Mouse (Mus musculus) neural tube, embryonic 11.5 days (tissue): Measurements from ENCODE around the gene Rpp25l. TPM values are rescaled to one million over a fixed set of nuclear protein-coding genes. Genes with fewer than 3 reads are reported as not detected.
"Not testable (repeated sequence)": the region's sequence is repeated elsewhere in the genome, so short reads cannot be mapped to it uniquely, and the experiment has no call there.

Source experiments
- ATAC-seq: fragments of 200-750 bp; cut with Nextera tagmentation; 2 replicates; pipeline ENCODE4 v1.8.0; 2017; ENCODE audit warnings: moderate number of reproducible peaks, mild to moderate bottlenecking, moderate TSS enrichment, moderate library complexity; ENCODE audit not compliant: insufficient read depth, low FRiP score, low TSS enrichment
- DNase-seq: peaks from one replicate; pipeline ENCODE4 v3.0.0-alpha.2; 2015; ENCODE audit warnings: low spot score
- H3K27ac ChIP-seq: fragments of 300-500 bp; sonication (generic); 2 replicates; pipeline ENCODE4 v1.5.1; 2014; ENCODE audit warnings: low read depth, mild to moderate bottlenecking, low read length
- H3K27me3 ChIP-seq: fragments of 300-500 bp; sonication (generic); 2 replicates; pipeline ENCODE4 v1.6.1; 2014; ENCODE audit warnings: mild to moderate bottlenecking, low read length, mixed read lengths; ENCODE audit not compliant: control insufficient read depth, insufficient read depth
- H3K36me3 ChIP-seq: fragments of 300-500 bp; sonication (generic); 2 replicates; pipeline ENCODE4 v1.6.1; 2014; ENCODE audit warnings: mild to moderate bottlenecking, low read length, moderate library complexity, mixed read lengths; ENCODE audit not compliant: control insufficient read depth, insufficient read depth
- H3K4me1 ChIP-seq: fragments of 300-500 bp; sonication (generic); 2 replicates; pipeline ENCODE4 v1.6.1; 2014; ENCODE audit warnings: low read length, mixed read lengths; ENCODE audit not compliant: control insufficient read depth, insufficient read depth
- H3K4me2 ChIP-seq: fragments of 300-500 bp; sonication (generic); 2 replicates; pipeline ENCODE4 v1.6.1; 2014; ENCODE audit warnings: low read depth, mild to moderate bottlenecking, moderate library complexity
- H3K4me3 ChIP-seq: fragments of 300-500 bp; sonication (generic); 2 replicates; pipeline ENCODE4 v1.5.1; 2014; ENCODE audit warnings: low read depth, low read length
- H3K9ac ChIP-seq: fragments of 300-500 bp; sonication (generic); 2 replicates; pipeline ENCODE4 v1.6.1; 2014; ENCODE audit warnings: mild to moderate bottlenecking, low read length
- H3K9me3 ChIP-seq: fragments of 300-500 bp; sonication (generic); 2 replicates; pipeline ENCODE4 v1.6.1; 2016; ENCODE audit warnings: low read length; ENCODE audit not compliant: control insufficient read depth
- WGBS: fragments of 180-500 bp; shearing (Covaris S2); extraction: QIAGEN DNeasy Blood & Tissue Kit; methylation state at CpG from one replicate; pipeline ENCODE4 v1.1.7; 2014; 5-methylcytosine and 5-hydroxymethylcytosine counted together
- polyA plus RNA-seq: library from polyadenylated mRNA; unstranded; fragments of >200 nt; fragmentation: Nextera tagmentation; extraction: Ambion mirVana; gene quantifications from 2 replicates; pipeline ENCODE4 v1.2.1, GENCODE M21; 2014

Gene Rpp25l
- polyA plus RNA-seq, 1 experiment from 2014 or later = 81.2 TPM

GRCm38 (mm10) chr4:41696452-41696851 lies 16.9 kb downstream of the Rpp25l start:
- H3K9ac ChIP-seq, H3K4me3 ChIP-seq, H3K9me3 ChIP-seq, H3K27me3 ChIP-seq, H3K4me1 ChIP-seq, DNase-seq, H3K4me2 ChIP-seq, ATAC-seq, H3K36me3 ChIP-seq, H3K27ac ChIP-seq: not testable (repeated sequence)
- WGBS = 8% methylated on average over 13 of the region's 15 CpGs

GRCm38 (mm10) chr4:41695800-41696199 lies 17.5 kb downstream of the Rpp25l start:
- not testable (repeated sequence) for H3K27ac ChIP-seq, DNase-seq, H3K4me1 ChIP-seq, H3K27me3 ChIP-seq, H3K9me3 ChIP-seq, H3K4me3 ChIP-seq, H3K9ac ChIP-seq, H3K36me3 ChIP-seq, ATAC-seq
- 3% methylated on average over 10 of the region's 38 CpGs for WGBS
- peak overlapping the region; percentile 29 for H3K4me2 ChIP-seq

- H3K9ac ChIP-seq, DNase-seq, ATAC-seq, H3K9me3 ChIP-seq, H3K27ac ChIP-seq, H3K27me3 ChIP-seq, H3K4me1 ChIP-seq, H3K36me3 ChIP-seq: not testable (repeated sequence)
- Histone ChIP-seq H3K4me2 (peak overlapping the region; percentile 41), H3K4me3 (0 out of 2 replicates have a peak overlapping the region, but pooled peaks have one; percentile 16)
- 6% methylated on average over 4 of the region's 4 CpGs for WGBS
Measured at GRCm38 (mm10) chr4:41693511-41693910, 19.8 kb downstream of the Rpp25l start.

- ATAC-seq, H3K4me2 ChIP-seq: not testable (repeated sequence)
Measured at GRCm38 (mm10) chr4:41690014-41690413, 23.3 kb downstream of the Rpp25l start.

GRCm38 (mm10) chr4:41688562-41688961 lies 24.8 kb downstream of the Rpp25l start:
- not testable (repeated sequence) for H3K27ac ChIP-seq, H3K27me3 ChIP-seq, DNase-seq, H3K4me2 ChIP-seq, H3K9ac ChIP-seq, H3K9me3 ChIP-seq, H3K4me1 ChIP-seq, H3K4me3 ChIP-seq, H3K36me3 ChIP-seq, ATAC-seq
- 89% methylated on average over 1 of the region's 1 CpGs for WGBS

More at GRCm38 (mm10) chr4:41690014-41690413, 23.3 kb downstream of the Rpp25l start:
- DNase-seq, H3K4me1 ChIP-seq, H3K9me3 ChIP-seq, H3K36me3 ChIP-seq, H3K27ac ChIP-seq, H3K4me3 ChIP-seq, H3K27me3 ChIP-seq, H3K9ac ChIP-seq: not testable (repeated sequence)
- no CpG with 5 or more reads among the region's 4 CpGs for WGBS

GRCm38 (mm10) chr4:41685882-41686492 lies 27.3 kb downstream of the Rpp25l start:
- not testable (repeated sequence) for H3K4me2 ChIP-seq, H3K4me3 ChIP-seq, H3K27me3 ChIP-seq, H3K9ac ChIP-seq, H3K9me3 ChIP-seq, H3K36me3 ChIP-seq
- 18% methylated on average over 9 of the region's 10 CpGs for WGBS
- DNase-seq (peak; percentile 65), ATAC-seq (peak; percentile 36; the same call in 1 of the 2 replicates)
- Histone ChIP-seq H3K4me1 (peaks cover 13% of the 10 kb centered on the region), H3K27ac (peak overlapping the region; percentile 64; the same call in 1 of the 2 replicates)

GRCm38 (mm10) chr4:41684931-41685453 lies 28.3 kb downstream of the Rpp25l start:
- not testable (repeated sequence) for H3K9me3 ChIP-seq, H3K4me3 ChIP-seq, H3K36me3 ChIP-seq, H3K4me2 ChIP-seq, H3K9ac ChIP-seq, H3K27me3 ChIP-seq
- Histone ChIP-seq H3K4me1 (peaks cover 19% of the 10 kb centered on the region), H3K27ac (0 out of 2 replicates have a peak overlapping the region, but pooled peaks have one; percentile 49)
- ATAC-seq (peak; percentile 31; the same call in 1 of the 2 replicates), DNase-seq (peak; percentile 58)
- 0% methylated on average over 9 of the region's 14 CpGs for WGBS

- not testable (repeated sequence) for H3K4me3 ChIP-seq
- H3K4me1 ChIP-seq = peaks cover 26% of the 10 kb centered on the region
- DNase-seq = peak; percentile 79
Measured at GRCm38 (mm10) chr4:41684131-41684930, 29.0 kb downstream of the Rpp25l start.

More at GRCm38 (mm10) chr4:41684131-41684930, 29.0 kb downstream of the Rpp25l start:
- Histone ChIP-seq H3K4me2 (peak overlapping the region; percentile 16; the same call in 1 of the 2 replicates), H3K27ac (peak overlapping the region; percentile 75)
- H3K9me3 ChIP-seq, H3K27me3 ChIP-seq, H3K36me3 ChIP-seq, H3K9ac ChIP-seq: not testable (repeated sequence)
- WGBS = 2% methylated on average over 19 of the region's 27 CpGs
- ATAC-seq = peak; percentile 62
